Mouse (Mus musculus) brain, embryonic 14.5 days (tissue): Measurements from ENCODE around the gene Cenpb.

Experiments
- CTCF ChIP-seq: fragments of 200-500 bp; IDR thresholded peaks from 2 replicates; pipeline ENCODE4 v1.5.1; 2012; ENCODE audit warnings: inconsistent platforms, mild to moderate bottlenecking, moderate library complexity, borderline replicate concordance; ENCODE audit not compliant: insufficient read depth, insufficient read length; ENCODE audit errors: extremely low read depth
- POLR2A ChIP-seq: fragments of 200-500 bp; IDR thresholded peaks from 2 replicates; pipeline ENCODE4 v1.6.1; 2012; ENCODE audit warnings: mild to moderate bottlenecking, inconsistent platforms, borderline replicate concordance; ENCODE audit not compliant: poor library complexity, insufficient read depth, insufficient read length, severe bottlenecking; ENCODE audit errors: extremely low read depth

DNA sequence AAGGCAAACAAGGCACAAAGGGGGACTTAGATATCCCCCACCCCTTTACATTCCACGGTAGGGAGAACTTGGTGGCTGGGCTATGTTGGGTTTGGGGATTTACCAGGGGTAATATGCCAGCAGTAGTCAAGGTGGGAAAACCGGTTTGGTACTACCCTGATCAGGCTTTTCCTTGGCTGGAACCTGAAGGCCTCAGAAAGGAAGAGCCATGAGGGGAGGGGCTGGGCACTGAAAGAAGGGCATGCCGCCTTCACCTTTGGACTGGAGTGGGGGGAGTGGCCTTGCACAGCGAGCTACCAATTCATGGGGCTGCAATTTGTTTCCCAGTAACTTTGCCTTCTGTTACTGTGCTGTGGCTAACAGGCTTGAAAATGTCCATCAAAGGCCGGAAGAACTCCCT is 3.4 kb downstream of the Cenpb start:
- TF ChIP-seq POLR2A = no peak
- no peak for TF ChIP-seq CTCF
